Mouse (Mus musculus): ENCODE measurements around the gene Rac1. TPM values are rescaled to one million over a fixed set of nuclear protein-coding genes. Genes with fewer than 3 reads are reported as not detected.
"Not testable (repeated sequence)": the region's sequence is repeated elsewhere in the genome, so short reads cannot be mapped to it uniquely, and the experiment has no call there.

Rac1 gene
- polyA plus RNA-seq, 1 experiment = 44.2 TPM

GRCm38 (mm10) chr5:143504453-143504852 is 23.4 kb downstream of the Rac1 start:
- Histone ChIP-seq H3K27ac (ENCODE audit: control insufficient read depth, insufficient read depth, low read depth, low read length) (no peak overlapping the region), H3K27me3 (ENCODE audit: control insufficient read depth, insufficient read depth, low read length) (no peaks in the 10 kb centered on the region), H3K36me3 (ENCODE audit: control insufficient read depth, insufficient read depth, low read length) (peaks cover 1% of the 10 kb centered on the region; the same call in 1 of the 2 replicates), H3K4me1 (ENCODE audit: control insufficient read depth, insufficient read depth, low read length) (0 out of 2 replicates have a peak, but pooled peaks cover 3% of the 10 kb centered on the region), H3K4me3 (ENCODE audit: control insufficient read depth, low read depth, low read length) (no peak overlapping the region)
- TF ChIP-seq CTCF (IDR thresholded peaks at IDR 0.05; ENCODE audit: control insufficient read depth, insufficient read depth, insufficient replicate concordance, low read depth, low read length) (peak; percentile 27; the same call in 1 of the 2 replicates), POLR2A (IDR thresholded peaks at IDR 0.05; ENCODE audit: control insufficient read depth, low read depth, low read length) (no peak)

- peaks cover 1% of the 10 kb centered on the region; the same call in 1 of the 2 replicates for H3K36me3 ChIP-seq (ENCODE audit: control insufficient read depth, insufficient read depth, low read length)
- H3K27ac ChIP-seq (ENCODE audit: control insufficient read depth, insufficient read depth, low read depth, low read length) = no peak overlapping the region
- no peak for TF ChIP-seq POLR2A (IDR thresholded peaks at IDR 0.05; ENCODE audit: control insufficient read depth, low read depth, low read length)
- TF ChIP-seq CTCF (IDR thresholded peaks at IDR 0.05; ENCODE audit: control insufficient read depth, insufficient read depth, insufficient replicate concordance, low read depth, low read length) = no peak
- H3K4me1 ChIP-seq (ENCODE audit: control insufficient read depth, insufficient read depth, low read length) = no peaks in the 10 kb centered on the region
- no peak overlapping the region for H3K4me3 ChIP-seq (ENCODE audit: control insufficient read depth, low read depth, low read length)
- H3K27me3 ChIP-seq (ENCODE audit: control insufficient read depth, insufficient read depth, low read length) = no peaks in the 10 kb centered on the region
Measured at GRCm38 (mm10) chr5:143503740-143504139, 24.1 kb downstream of the Rac1 start.

- TF ChIP-seq CTCF (IDR thresholded peaks at IDR 0.05; ENCODE audit: control insufficient read depth, insufficient read depth, insufficient replicate concordance, low read depth, low read length) (no peak), POLR2A (IDR thresholded peaks at IDR 0.05; ENCODE audit: control insufficient read depth, low read depth, low read length) (no peak)
- no peaks in the 10 kb centered on the region for H3K27me3 ChIP-seq (ENCODE audit: control insufficient read depth, insufficient read depth, low read length)
- no peak overlapping the region for H3K4me3 ChIP-seq (ENCODE audit: control insufficient read depth, low read depth, low read length)
- H3K4me1 ChIP-seq (ENCODE audit: control insufficient read depth, insufficient read depth, low read length) = no peaks in the 10 kb centered on the region
- no peak overlapping the region for H3K27ac ChIP-seq (ENCODE audit: control insufficient read depth, insufficient read depth, low read depth, low read length)
- peaks cover 1% of the 10 kb centered on the region; the same call in 1 of the 2 replicates for H3K36me3 ChIP-seq (ENCODE audit: control insufficient read depth, insufficient read depth, low read length)
Measured at GRCm38 (mm10) chr5:143502899-143503557, 24.8 kb downstream of the Rac1 start.

GRCm38 (mm10) chr5:143501649-143502048 is 26.2 kb downstream of the Rac1 start:
- Histone ChIP-seq H3K27me3 (ENCODE audit: control insufficient read depth, insufficient read depth, low read length) (no peaks in the 10 kb centered on the region), H3K36me3 (ENCODE audit: control insufficient read depth, insufficient read depth, low read length) (peaks cover 1% of the 10 kb centered on the region; the same call in 1 of the 2 replicates), H3K4me3 (ENCODE audit: control insufficient read depth, low read depth, low read length) (no peak overlapping the region), H3K27ac (ENCODE audit: control insufficient read depth, insufficient read depth, low read depth, low read length) (no peak overlapping the region), H3K4me1 (ENCODE audit: control insufficient read depth, insufficient read depth, low read length) (no peaks in the 10 kb centered on the region)
- TF ChIP-seq CTCF (IDR thresholded peaks at IDR 0.05; ENCODE audit: control insufficient read depth, insufficient read depth, insufficient replicate concordance, low read depth, low read length) = no peak
- no peak for TF ChIP-seq POLR2A (IDR thresholded peaks at IDR 0.05; ENCODE audit: control insufficient read depth, low read depth, low read length)

- Histone ChIP-seq H3K27me3 (ENCODE audit: control insufficient read depth, insufficient read depth, low read length) (no peaks in the 10 kb centered on the region), H3K27ac (ENCODE audit: control insufficient read depth, insufficient read depth, low read depth, low read length) (no peak overlapping the region), H3K36me3 (ENCODE audit: control insufficient read depth, insufficient read depth, low read length) (peaks cover 1% of the 10 kb centered on the region; the same call in 1 of the 2 replicates), H3K4me1 (ENCODE audit: control insufficient read depth, insufficient read depth, low read length) (no peaks in the 10 kb centered on the region), H3K4me3 (ENCODE audit: control insufficient read depth, low read depth, low read length) (no peak overlapping the region)
- TF ChIP-seq POLR2A (IDR thresholded peaks at IDR 0.05; ENCODE audit: control insufficient read depth, low read depth, low read length) = no peak
Measured at GRCm38 (mm10) chr5:143501140-143501539, 26.7 kb downstream of the Rac1 start.

- H3K36me3 ChIP-seq (ENCODE audit: control insufficient read depth, insufficient read depth, low read length) = not testable (repeated sequence)
Measured at GRCm38 (mm10) chr5:143500711-143501110, 27.1 kb downstream of the Rac1 start.

GRCm38 (mm10) chr5:143499686-143500085 is 28.1 kb downstream of the Rac1 start:
- Histone ChIP-seq H3K4me3 (ENCODE audit: control insufficient read depth, low read depth, low read length) (no peak overlapping the region), H3K36me3 (ENCODE audit: control insufficient read depth, insufficient read depth, low read length) (no peaks in the 10 kb centered on the region)
- no peak for TF ChIP-seq CTCF (IDR thresholded peaks at IDR 0.05; ENCODE audit: control insufficient read depth, insufficient read depth, insufficient replicate concordance, low read depth, low read length)
- no peak for TF ChIP-seq POLR2A (IDR thresholded peaks at IDR 0.05; ENCODE audit: control insufficient read depth, low read depth, low read length)

More at GRCm38 (mm10) chr5:143500711-143501110, 27.1 kb downstream of the Rac1 start:
- H3K27ac ChIP-seq (ENCODE audit: control insufficient read depth, insufficient read depth, low read depth, low read length); H3K4me3 ChIP-seq (ENCODE audit: control insufficient read depth, low read depth, low read length); H3K27me3 ChIP-seq (ENCODE audit: control insufficient read depth, insufficient read depth, low read length); H3K4me1 ChIP-seq (ENCODE audit: control insufficient read depth, insufficient read depth, low read length): not testable (repeated sequence)

GRCm38 (mm10) chr5:143499197-143499596 is 28.6 kb downstream of the Rac1 start:
- no peak overlapping the region for H3K4me3 ChIP-seq (ENCODE audit: control insufficient read depth, low read depth, low read length)
- no peaks in the 10 kb centered on the region for H3K27me3 ChIP-seq (ENCODE audit: control insufficient read depth, insufficient read depth, low read length)
- no peak overlapping the region for H3K27ac ChIP-seq (ENCODE audit: control insufficient read depth, insufficient read depth, low read depth, low read length)
- no peak for TF ChIP-seq POLR2A (IDR thresholded peaks at IDR 0.05; ENCODE audit: control insufficient read depth, low read depth, low read length)
- no peak for TF ChIP-seq CTCF (IDR thresholded peaks at IDR 0.05; ENCODE audit: control insufficient read depth, insufficient read depth, insufficient replicate concordance, low read depth, low read length)
- H3K4me1 ChIP-seq (ENCODE audit: control insufficient read depth, insufficient read depth, low read length) = no peaks in the 10 kb centered on the region
- H3K36me3 ChIP-seq (ENCODE audit: control insufficient read depth, insufficient read depth, low read length) = no peaks in the 10 kb centered on the region

More at GRCm38 (mm10) chr5:143499686-143500085, 28.1 kb downstream of the Rac1 start:
- H3K27me3 ChIP-seq (ENCODE audit: control insufficient read depth, insufficient read depth, low read length) = no peaks in the 10 kb centered on the region
- no peaks in the 10 kb centered on the region for H3K4me1 ChIP-seq (ENCODE audit: control insufficient read depth, insufficient read depth, low read length)
- no peak overlapping the region for H3K27ac ChIP-seq (ENCODE audit: control insufficient read depth, insufficient read depth, low read depth, low read length)
